Mouse (Mus musculus) heart, adult 9 months (tissue): ENCODE results near the gene Mrpl45.

ENCODE experiments used
- DNase-seq, 2 experiments: peaks; one replicate each; pipeline ENCODE4 v3.0.0; 2022; ENCODE audit warnings: low spot score in 2 of 2

Mrpl45 gene

DNA sequence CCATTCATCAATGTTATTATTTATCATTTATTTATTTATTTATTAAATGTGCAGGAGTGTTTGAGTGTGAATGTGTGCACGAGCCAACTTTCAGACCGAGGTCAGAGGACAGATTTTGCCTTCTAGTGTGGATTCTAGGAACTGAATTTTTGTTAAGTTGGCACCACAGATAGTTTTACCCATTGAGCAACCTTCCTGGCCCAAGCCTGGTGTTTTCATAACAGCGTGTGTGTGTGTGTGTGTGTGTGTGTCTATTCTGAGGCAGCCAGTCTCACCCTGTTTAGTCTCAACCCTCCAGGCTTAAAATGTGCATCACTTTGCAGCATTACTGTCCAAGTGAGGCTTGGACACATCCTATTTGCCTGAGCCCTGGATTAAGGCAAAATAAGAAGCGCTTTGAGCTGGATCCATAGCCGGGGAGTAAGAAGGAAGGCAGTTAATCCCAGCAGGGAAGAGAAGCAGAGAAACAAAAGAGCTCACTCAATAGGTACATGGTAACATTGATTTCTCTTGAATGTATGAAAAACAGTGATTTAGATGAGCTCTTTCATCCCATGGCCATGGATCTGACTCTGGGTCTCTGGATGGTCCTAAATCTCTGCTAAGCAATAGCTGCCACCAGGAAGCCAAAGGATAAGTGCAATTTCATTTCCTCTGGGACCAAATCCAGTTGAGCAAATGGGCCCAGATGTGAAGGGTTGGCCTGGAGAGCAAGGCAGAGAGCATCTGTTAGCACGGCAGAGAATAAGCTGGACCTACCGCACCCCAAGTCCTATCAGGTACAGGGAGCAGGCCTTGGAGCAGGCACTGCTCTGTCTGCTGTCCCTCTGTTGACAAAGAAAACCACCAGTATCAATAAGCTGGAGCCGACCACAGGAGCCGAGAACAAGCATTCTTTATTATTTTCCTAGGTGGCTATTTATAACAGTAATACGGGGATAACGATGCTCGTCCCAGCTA, 16.0 kb downstream of the Mrpl45 start:
- peak in 1 of 2 experiments; percentile 53 for DNase-seq

DNA sequence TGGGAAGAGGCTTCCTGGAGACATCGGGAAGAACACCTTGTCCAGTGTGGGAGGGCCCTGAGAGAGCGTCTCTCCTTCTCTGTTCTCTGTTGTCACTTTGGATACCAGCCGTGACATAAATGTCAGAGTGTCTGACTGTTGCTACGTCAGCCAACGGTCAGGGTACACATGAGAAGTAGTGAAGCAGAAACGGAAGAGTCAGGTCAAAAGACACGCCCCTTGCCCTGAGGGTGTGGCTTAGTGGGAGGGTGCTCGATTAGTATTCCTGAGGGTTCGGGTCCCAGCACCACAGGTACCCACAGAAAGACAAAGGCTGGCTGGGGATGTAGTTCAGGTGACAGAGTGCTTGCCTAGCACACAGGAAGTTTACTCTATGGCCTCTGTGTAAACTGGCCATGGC, 17.5 kb downstream of the Mrpl45 start:
- DNase-seq = no peak

GRCm38 (mm10) chr11:97333896-97334295, 18.4 kb downstream of the Mrpl45 start:
- no peak for DNase-seq

DNA sequence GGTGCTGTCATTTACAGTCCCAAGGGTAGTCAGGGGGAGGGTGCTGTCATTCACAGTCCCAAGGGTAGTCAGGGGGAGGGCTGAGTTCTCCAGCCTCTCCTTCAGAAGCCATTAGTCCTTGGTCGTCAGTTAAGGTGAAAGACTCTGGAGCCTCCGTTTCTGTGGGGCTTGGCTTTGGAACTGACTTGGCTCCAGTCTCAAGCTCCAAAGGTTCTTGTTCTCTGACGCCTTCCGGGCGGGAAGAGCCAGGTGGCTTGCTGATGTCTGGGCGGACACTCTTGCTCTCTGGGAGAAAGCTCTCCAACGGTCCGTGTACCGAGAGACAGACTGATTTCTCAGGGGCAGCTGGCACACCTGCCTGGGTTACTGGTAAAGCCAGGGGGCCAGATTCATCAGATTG, 18.9 kb downstream of the Mrpl45 start:
- DNase-seq = no peak

GRCm38 (mm10) chr11:97336238-97336637, 20.7 kb downstream of the Mrpl45 start:
- no peak for DNase-seq

DNA sequence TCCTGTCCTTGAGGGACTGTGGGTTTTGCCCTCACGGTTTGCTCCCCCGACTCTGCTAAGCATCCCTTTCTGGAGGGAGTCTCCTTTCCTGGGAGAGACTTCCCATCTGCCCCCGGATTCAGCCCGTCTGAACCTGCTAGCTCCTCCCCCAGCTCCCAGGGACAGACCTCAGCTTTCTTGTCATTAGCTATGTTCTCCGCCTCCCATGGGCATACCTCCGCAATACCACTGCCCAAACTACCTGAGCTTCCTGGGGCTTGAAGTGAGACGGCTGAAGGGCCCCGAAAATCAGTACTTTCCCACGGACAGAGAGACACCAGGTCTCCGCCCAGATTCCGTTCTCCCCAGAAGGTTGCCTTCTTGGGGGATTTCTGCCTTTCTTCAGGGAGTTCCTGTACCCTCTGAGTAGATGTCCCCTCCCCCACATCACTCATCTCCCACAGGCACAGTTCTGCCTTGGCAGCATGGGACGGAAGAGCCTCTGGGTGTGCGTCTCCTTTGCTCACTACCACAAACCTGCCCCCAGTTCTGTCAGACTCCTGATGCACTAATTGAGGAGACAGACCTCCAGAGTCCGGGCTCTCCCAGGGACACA, 21.3 kb downstream of the Mrpl45 start:
- DNase-seq = no peak

GRCm38 (mm10) chr11:97337363-97337762, 21.8 kb downstream of the Mrpl45 start:
- no peak for DNase-seq

GRCm38 (mm10) chr11:97338302-97338976, 22.9 kb downstream of the Mrpl45 start:
- no peak for DNase-seq

- peak; percentile 34 to 61 for DNase-seq
These were observed 23.4 kb downstream of the Mrpl45 start for GRCm38 (mm10) chr11:97338977-97339315.

- no peak for DNase-seq
These were observed 27.7 kb downstream of the Mrpl45 start for GRCm38 (mm10) chr11:97343175-97343574.

GRCm38 (mm10) chr11:97343619-97344018, 28.1 kb downstream of the Mrpl45 start:
- no peak for DNase-seq

DNA sequence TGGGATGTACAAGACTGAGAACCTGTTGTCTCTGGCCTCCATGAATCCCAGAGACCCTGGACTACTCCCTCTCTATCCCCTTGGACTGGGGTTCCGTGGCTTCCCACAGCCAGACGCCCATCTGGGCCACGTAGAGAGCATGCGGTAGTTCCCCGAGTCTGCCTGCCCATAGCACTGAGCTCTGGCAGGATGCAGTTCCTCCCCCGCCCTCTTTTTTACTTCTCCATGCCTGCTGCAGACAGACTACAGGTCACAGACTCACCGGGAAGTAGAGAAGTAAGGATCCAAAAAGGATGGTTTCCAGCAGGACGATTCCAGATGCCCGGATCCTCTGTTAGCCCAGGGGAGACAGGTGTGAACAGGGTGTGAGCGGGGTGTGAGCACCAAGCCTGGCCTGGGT, 29.9 kb downstream of the Mrpl45 start:
- no peak for DNase-seq

- DNase-seq = no peak
These were observed 30.9 kb downstream of the Mrpl45 start for GRCm38 (mm10) chr11:97346383-97346782.

- DNase-seq = no peak
These were observed 31.8 kb downstream of the Mrpl45 start for GRCm38 (mm10) chr11:97347291-97347690.

- DNase-seq = peak in 1 of 2 experiments; percentile 43
These were observed 34.5 kb downstream of the Mrpl45 start for GRCm38 (mm10) chr11:97350035-97350434.

DNA sequence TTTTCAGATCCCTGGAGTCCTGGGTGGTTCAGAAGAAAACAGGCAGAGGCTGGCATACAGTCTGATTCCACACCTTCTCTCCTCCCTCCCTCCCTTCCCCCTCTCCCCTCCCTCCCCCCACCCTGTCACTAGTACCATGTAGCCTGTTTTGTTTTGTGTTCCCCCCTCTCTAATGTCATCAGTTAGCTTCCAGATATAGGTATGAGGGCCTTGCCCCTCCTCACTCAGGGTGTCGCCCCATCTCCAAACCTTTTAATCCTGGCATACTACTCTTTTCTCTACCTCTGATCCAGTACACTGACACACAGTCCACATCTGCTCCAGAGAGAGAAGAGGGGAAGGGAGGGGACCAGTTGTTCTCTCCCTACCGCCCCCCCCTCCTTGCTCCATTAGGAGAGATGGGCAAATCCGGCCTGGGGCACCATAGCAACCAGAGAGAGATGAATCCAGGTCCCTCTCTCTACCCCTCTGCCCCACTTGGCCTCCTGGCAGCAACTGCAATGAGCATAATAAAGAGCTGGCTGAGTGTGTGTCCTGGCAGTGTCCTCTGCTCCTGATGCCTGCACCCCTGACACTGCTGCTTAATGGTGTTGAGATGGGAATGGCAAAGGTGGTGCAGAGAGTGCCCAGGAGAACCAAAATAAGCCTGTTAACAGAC, 36.6 kb downstream of the Mrpl45 start, which contains the start of gene Gpr179:
Gene Gpr179 (minus strand): TSS at position 51 of the 658 bp plus-strand sequence.
- DNase-seq = no peak

- DNase-seq = no peak
These were observed 37.5 kb downstream of the Mrpl45 start for GRCm38 (mm10) chr11:97352935-97353597.

- no peak for DNase-seq
These were observed 39.1 kb downstream of the Mrpl45 start for GRCm38 (mm10) chr11:97354646-97355045.

GRCm38 (mm10) chr11:97355247-97355646, 39.7 kb downstream of the Mrpl45 start:
- no peak for DNase-seq

DNA sequence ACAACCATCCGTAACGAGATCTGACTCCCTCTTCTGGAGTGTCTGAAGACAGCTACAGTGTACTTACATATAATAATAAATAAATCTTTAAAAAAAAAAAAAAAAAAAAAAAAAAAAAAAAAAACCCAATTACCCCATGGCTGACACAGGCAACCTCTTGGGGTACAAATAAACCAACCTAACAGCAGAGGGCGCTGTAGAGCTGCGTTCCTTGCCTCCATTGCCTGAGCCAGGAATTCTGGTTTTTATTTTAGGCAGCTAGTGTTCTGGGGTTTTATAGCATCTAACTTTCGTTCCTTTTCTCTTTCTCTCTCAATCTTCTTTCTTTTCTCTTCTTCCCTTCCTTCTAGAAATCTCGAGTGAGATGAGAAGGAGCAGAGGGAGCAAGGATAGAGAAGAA, 42.1 kb downstream of the Mrpl45 start:
- peak; percentile 44 to 74 for DNase-seq

DNA sequence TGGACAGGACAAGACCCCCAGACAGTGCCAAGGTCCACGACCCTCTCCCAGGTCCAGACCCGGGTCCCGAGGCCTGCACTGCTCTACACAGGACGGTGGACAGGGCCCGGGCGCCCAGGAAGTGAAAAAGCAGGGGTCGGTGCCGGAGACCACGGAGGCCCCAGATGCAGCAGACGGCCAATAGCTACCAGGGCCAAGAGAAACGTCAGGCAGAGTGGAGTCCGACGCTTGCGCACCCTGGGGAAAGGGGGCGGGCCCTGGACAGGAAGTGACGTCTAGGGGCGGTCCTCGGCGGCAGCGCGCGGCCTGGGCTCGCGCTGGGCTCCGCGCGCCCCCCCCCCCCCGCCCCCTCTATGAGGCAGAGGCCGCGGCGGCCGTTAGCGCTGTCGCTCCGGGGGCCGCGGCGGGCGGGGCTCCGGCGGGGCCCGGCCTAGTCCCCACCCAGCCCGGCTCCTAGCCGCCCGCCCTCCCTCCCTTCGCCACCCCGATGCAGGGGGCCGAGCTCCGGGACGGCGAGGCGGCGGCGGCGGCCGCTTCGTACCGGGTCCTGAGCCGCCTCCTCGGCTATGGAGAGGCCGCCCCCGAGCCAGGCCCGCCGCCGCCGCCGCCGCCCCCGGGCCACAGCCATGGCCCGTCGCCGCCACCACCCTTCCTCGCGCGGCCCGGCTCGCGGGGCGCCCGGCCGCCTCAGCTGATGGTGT, 46.6 kb downstream of the Mrpl45 start, which contains the start of gene Socs7:
Gene Socs7 (plus strand): TSS at position 604 of the 701 bp plus-strand sequence.
- peak; percentile 92 to 93 for DNase-seq
